Mouse (Mus musculus): ENCODE measurements around the gene Tgm1. TPM values are rescaled to one million over a fixed set of nuclear protein-coding genes. Genes with fewer than 3 reads are reported as not detected.

Tgm1 gene
- polyA plus RNA-seq, 1 experiment from 2014 or later = 0.28 TPM

DNA sequence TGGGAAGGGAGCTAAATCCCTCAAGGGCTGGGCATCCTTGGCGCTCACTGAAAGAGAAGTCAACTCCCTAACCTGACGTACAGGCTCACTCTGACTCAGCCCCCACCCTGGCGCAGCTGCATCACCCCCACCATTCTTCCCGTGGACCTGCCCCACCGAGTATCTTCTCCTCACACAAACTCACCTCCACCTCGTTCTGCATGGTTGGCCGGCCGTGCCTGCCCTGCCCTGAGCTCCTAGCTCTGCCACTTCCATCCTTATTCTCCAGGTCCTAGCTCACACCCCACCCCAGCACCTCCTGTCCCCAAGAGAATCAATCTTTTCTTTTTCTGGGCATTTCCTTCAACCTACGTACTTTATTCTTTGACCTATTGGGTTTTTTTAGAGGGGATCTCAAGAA, 12.6 kb downstream of the Tgm1 start:
- no peak for ATAC-seq
- Histone ChIP-seq H3K27me3 (replicated peaks; ENCODE audit: control insufficient read depth, insufficient read depth, low read length) (no peaks in the 10 kb centered on the region), H3K4me2 (ENCODE audit: low read length) (no peak overlapping the region), H3K9ac (replicated peaks; ENCODE audit: low read depth, low read length) (no peak overlapping the region), H3K27ac (ENCODE audit: low read length) (no peak overlapping the region), H3K9me3 (ENCODE audit: control insufficient read depth, low read length) (no peaks in the 10 kb centered on the region), H3K4me1 (replicated peaks; ENCODE audit: control insufficient read depth, insufficient read depth, low read length) (no peaks in the 10 kb centered on the region), H3K4me3 (replicated peaks; ENCODE audit: low read length) (no peak overlapping the region), H3K36me3 (ENCODE audit: control insufficient read depth, insufficient read depth) (no peaks in the 10 kb centered on the region)
- WGBS = 59% methylated on average over 9 of the region's 9 CpGs

DNA sequence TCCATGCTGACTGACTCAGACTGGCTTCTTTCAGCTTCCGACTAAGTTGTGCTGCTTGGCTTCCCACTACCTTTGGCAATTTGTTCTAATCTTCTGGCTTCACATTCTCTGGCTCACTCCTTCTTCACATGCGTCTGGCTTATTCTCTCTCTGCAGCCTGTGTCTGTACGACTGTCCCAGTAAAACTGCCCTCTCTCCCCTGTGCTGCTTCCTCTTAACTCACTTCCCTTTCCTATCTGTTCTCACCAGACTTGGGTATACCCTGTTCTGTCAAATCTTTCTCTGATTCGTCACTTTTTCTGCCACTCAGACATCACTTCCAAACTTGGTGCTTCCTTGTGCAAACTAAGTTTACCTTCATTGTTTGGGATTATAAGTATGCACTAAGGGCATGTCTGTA, 16.5 kb downstream of the Tgm1 start:
- 83% methylated on average over 4 of the region's 4 CpGs for WGBS
- no peak overlapping the region for H3K9ac ChIP-seq (replicated peaks; ENCODE audit: low read depth, low read length)
- no peaks in the 10 kb centered on the region for H3K9me3 ChIP-seq (ENCODE audit: control insufficient read depth, low read length)
- no peak for ATAC-seq
- H3K4me2 ChIP-seq (ENCODE audit: low read length) = no peak overlapping the region
- H3K27me3 ChIP-seq (replicated peaks; ENCODE audit: control insufficient read depth, insufficient read depth, low read length) = no peaks in the 10 kb centered on the region
- H3K4me1 ChIP-seq (replicated peaks; ENCODE audit: control insufficient read depth, insufficient read depth, low read length) = no peaks in the 10 kb centered on the region
- no peak overlapping the region for H3K4me3 ChIP-seq (replicated peaks; ENCODE audit: low read length)
- H3K27ac ChIP-seq (ENCODE audit: low read length) = no peak overlapping the region
- H3K36me3 ChIP-seq (ENCODE audit: control insufficient read depth, insufficient read depth) = no peaks in the 10 kb centered on the region

DNA sequence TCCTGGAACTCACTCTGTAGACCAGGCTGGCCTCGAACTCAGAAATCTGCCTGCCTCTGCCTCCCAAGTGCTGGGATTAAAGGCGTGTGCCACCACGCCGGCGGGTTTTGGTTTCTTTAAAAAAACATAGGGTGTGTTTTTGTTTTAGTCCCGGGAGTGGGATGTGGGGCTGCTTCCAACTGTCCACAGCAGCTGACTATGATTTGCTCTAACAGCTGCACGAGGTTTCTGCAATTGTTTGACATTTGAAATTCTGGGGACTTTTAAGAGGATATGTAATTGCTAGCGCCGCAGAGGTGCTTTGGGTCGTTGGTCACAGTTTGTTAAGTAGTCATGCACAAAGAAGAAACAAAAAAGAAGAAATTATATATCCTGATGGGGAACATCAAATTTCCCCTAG, 24.3 kb downstream of the Tgm1 start:
- Histone ChIP-seq H3K36me3 (ENCODE audit: control insufficient read depth, insufficient read depth) (no peaks in the 10 kb centered on the region), H3K9ac (replicated peaks; ENCODE audit: low read depth, low read length) (no peak overlapping the region), H3K4me2 (ENCODE audit: low read length) (no peak overlapping the region), H3K27ac (ENCODE audit: low read length) (no peak overlapping the region), H3K4me1 (replicated peaks; ENCODE audit: control insufficient read depth, insufficient read depth, low read length) (no peaks in the 10 kb centered on the region), H3K9me3 (ENCODE audit: control insufficient read depth, low read length) (no peaks in the 10 kb centered on the region), H3K4me3 (replicated peaks; ENCODE audit: low read length) (no peak overlapping the region), H3K27me3 (replicated peaks; ENCODE audit: control insufficient read depth, insufficient read depth, low read length) (no peaks in the 10 kb centered on the region)
- 88% methylated on average over 10 of the region's 10 CpGs for WGBS
- ATAC-seq = no peak

DNA sequence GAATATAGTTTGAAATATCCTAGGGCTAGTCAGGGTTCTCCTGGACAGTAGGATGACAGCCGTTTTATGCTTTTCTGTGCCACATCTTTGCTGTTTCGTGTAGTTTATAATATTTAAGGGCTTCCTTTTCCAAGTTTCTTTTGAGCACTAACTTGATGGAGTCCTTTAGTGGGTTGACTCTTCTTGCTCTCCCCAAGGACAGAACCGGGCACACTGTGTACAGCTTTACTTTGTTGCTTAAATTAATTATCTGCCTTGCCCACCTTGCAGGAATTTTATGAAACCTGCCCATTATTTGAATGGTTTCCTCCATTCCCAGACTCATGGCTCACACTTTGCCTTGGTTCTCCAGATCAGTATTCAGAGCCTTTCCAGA, 31.6 kb downstream of the Tgm1 start:
- Histone ChIP-seq H3K27me3 (replicated peaks; ENCODE audit: control insufficient read depth, insufficient read depth, low read length) (no peaks in the 10 kb centered on the region), H3K36me3 (ENCODE audit: control insufficient read depth, insufficient read depth) (peaks cover 14% of the 10 kb centered on the region), H3K27ac (ENCODE audit: low read length) (peak overlapping the region; percentile 34; the same call in 1 of the 2 replicates), H3K4me1 (replicated peaks; ENCODE audit: control insufficient read depth, insufficient read depth, low read length) (peaks cover 10% of the 10 kb centered on the region), H3K4me3 (replicated peaks; ENCODE audit: low read length) (peak overlapping the region; percentile 80), H3K4me2 (ENCODE audit: low read length) (peak overlapping the region; percentile 90), H3K9me3 (ENCODE audit: control insufficient read depth, low read length) (no peaks in the 10 kb centered on the region), H3K9ac (replicated peaks; ENCODE audit: low read depth, low read length) (peak overlapping the region; percentile 73)
- ATAC-seq = peak; percentile 34
- 10% methylated on average over 3 of the region's 3 CpGs for WGBS

GRCm38 (mm10) chr14:55681160-55682117, 32.3 kb downstream of the Tgm1 start, which contains the start of gene Tinf2:
TSS of gene Tinf2 (minus strand) at chr14:55681820.
- Histone ChIP-seq H3K4me1 (replicated peaks; ENCODE audit: control insufficient read depth, insufficient read depth, low read length) (peaks cover 10% of the 10 kb centered on the region), H3K27ac (ENCODE audit: low read length) (peak within 1 kb of the TSS; percentile 73), H3K9me3 (ENCODE audit: control insufficient read depth, low read length) (no peaks in the 10 kb centered on the region), H3K36me3 (ENCODE audit: control insufficient read depth, insufficient read depth) (peaks cover 17% of the 10 kb centered on the region), H3K4me2 (ENCODE audit: low read length) (peak within 1 kb of the TSS; percentile 90), H3K4me3 (replicated peaks; ENCODE audit: low read length) (peak within 1 kb of the TSS; percentile 80), H3K27me3 (replicated peaks; ENCODE audit: control insufficient read depth, insufficient read depth, low read length) (no peaks in the 10 kb centered on the region), H3K9ac (replicated peaks; ENCODE audit: low read depth, low read length) (peak within 1 kb of the TSS; percentile 73)
- WGBS = under 1% methylated on average over 66 of the region's 66 CpGs
- ATAC-seq = peak; percentile 98

- H3K27ac ChIP-seq (ENCODE audit: low read length) = no peak overlapping the region
- WGBS = 82% methylated on average over 4 of the region's 4 CpGs
- no peak for ATAC-seq
- H3K4me1 ChIP-seq (replicated peaks; ENCODE audit: control insufficient read depth, insufficient read depth, low read length) = peaks cover 14% of the 10 kb centered on the region
- H3K9me3 ChIP-seq (ENCODE audit: control insufficient read depth, low read length) = no peaks in the 10 kb centered on the region
- H3K9ac ChIP-seq (replicated peaks; ENCODE audit: low read depth, low read length) = no peak overlapping the region
- no peaks in the 10 kb centered on the region for H3K27me3 ChIP-seq (replicated peaks; ENCODE audit: control insufficient read depth, insufficient read depth, low read length)
- peaks cover 17% of the 10 kb centered on the region for H3K36me3 ChIP-seq (ENCODE audit: control insufficient read depth, insufficient read depth)
- H3K4me2 ChIP-seq (ENCODE audit: low read length) = no peak overlapping the region
- H3K4me3 ChIP-seq (replicated peaks; ENCODE audit: low read length) = no peak overlapping the region
Observed at GRCm38 (mm10) chr14:55677615-55678014, 36.1 kb downstream of the Tgm1 start.

GRCm38 (mm10) chr14:55672741-55673060, 41.0 kb downstream of the Tgm1 start:
- Histone ChIP-seq H3K4me1 (replicated peaks; ENCODE audit: control insufficient read depth, insufficient read depth, low read length) (peaks cover 19% of the 10 kb centered on the region), H3K9ac (replicated peaks; ENCODE audit: low read depth, low read length) (peak overlapping the region; percentile 58; the same call in 1 of the 2 replicates), H3K9me3 (ENCODE audit: control insufficient read depth, low read length) (no peaks in the 10 kb centered on the region), H3K27ac (ENCODE audit: low read length) (no peak overlapping the region), H3K27me3 (replicated peaks; ENCODE audit: control insufficient read depth, insufficient read depth, low read length) (no peaks in the 10 kb centered on the region), H3K36me3 (ENCODE audit: control insufficient read depth, insufficient read depth) (peaks cover 6% of the 10 kb centered on the region), H3K4me2 (ENCODE audit: low read length) (peak overlapping the region; percentile 81), H3K4me3 (replicated peaks; ENCODE audit: low read length) (peak overlapping the region; percentile 83)
- no peak for ATAC-seq
- WGBS = 83% methylated on average over 7 of the region's 7 CpGs

DNA sequence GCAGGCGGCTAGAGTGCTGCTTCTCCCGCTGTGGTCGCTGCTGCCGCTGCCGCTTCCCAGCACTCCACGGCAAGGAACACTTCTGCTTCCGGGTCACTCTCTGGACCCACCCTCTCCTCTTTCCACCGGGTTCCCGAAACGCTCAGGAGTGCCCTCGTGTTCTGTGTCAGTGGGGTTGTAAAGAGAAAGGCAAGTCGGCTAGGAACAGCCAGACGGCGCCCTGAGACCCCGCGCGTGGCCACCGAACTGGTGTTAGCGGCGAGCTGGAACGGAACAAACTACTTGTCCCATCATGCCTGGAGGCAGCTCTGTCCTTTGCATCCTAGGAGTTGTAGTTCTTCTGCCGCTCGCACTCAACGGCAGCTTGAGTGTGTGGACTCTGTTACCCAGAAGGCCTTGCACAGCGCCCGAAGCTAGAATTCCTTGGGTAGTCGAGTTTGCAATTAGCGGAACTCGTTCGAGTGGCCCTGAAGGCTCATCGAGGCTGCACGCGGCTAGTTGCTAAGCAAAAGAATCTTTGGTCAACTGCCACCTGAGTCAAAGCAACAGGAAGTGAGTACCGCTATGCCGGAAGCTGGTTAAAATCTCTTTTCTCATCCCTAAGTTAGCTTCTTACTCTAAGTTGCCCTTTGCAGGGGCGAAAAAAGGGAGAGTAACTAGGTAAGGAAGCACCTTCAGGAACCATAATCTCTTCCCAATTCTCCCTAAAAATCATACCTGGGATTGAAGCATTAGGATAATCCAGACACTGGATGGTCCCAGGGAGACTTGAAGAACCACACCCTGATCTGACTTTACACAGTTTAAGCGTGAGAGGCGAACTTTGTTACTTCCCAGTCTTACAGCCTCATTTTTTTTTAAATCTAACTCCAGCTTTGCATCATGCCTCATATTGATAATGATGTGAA, 41.6 kb downstream of the Tgm1 start, which contains the start of the genes Gmpr2 and Nedd8:
Gmpr2 (plus strand) TSS at position 109 of the 908 bp plus-strand sequence.
Nedd8 (minus strand) TSS at position 292 of the 908 bp plus-strand sequence.
- peak within 1 kb of the TSS; percentile 91 for H3K4me2 ChIP-seq (ENCODE audit: low read length)
- H3K27me3 ChIP-seq (replicated peaks; ENCODE audit: control insufficient read depth, insufficient read depth, low read length) = no peaks in the 10 kb centered on the region
- H3K9me3 ChIP-seq (ENCODE audit: control insufficient read depth, low read length) = no peaks in the 10 kb centered on the region
- WGBS = under 1% methylated on average over 38 of the region's 38 CpGs
- peak within 1 kb of the TSS; percentile 58 for H3K9ac ChIP-seq (replicated peaks; ENCODE audit: low read depth, low read length)
- peak within 1 kb of the TSS; percentile 88 for H3K27ac ChIP-seq (ENCODE audit: low read length)
- peaks cover 19% of the 10 kb centered on the region for H3K4me1 ChIP-seq (replicated peaks; ENCODE audit: control insufficient read depth, insufficient read depth, low read length)
- peaks cover 3% of the 10 kb centered on the region; the same call in 1 of the 2 replicates for H3K36me3 ChIP-seq (ENCODE audit: control insufficient read depth, insufficient read depth)
- peak within 1 kb of the TSS; percentile 83 for H3K4me3 ChIP-seq (replicated peaks; ENCODE audit: low read length)
- ATAC-seq = peak; percentile 99

- Histone ChIP-seq H3K27me3 (replicated peaks; ENCODE audit: control insufficient read depth, insufficient read depth, low read length) (no peaks in the 10 kb centered on the region), H3K27ac (ENCODE audit: low read length) (peak overlapping the region; percentile 88), H3K4me3 (replicated peaks; ENCODE audit: low read length) (peak overlapping the region; percentile 83), H3K4me1 (replicated peaks; ENCODE audit: control insufficient read depth, insufficient read depth, low read length) (peaks cover 19% of the 10 kb centered on the region), H3K9me3 (ENCODE audit: control insufficient read depth, low read length) (no peaks in the 10 kb centered on the region), H3K9ac (replicated peaks; ENCODE audit: low read depth, low read length) (peak overlapping the region; percentile 51), H3K36me3 (ENCODE audit: control insufficient read depth, insufficient read depth) (no peaks in the 10 kb centered on the region), H3K4me2 (ENCODE audit: low read length) (peak overlapping the region; percentile 91)
- ATAC-seq = peak; percentile 57
- 0% methylated on average over 12 of the region's 12 CpGs for WGBS
Observed at GRCm38 (mm10) chr14:55671486-55671832, 42.3 kb downstream of the Tgm1 start.

Data from forebrain, embryonic 16.5 days (tissue).